Mouse (Mus musculus) lung, adult 2 months (tissue): ENCODE results near the gene Serf2. TPM values are rescaled to one million over a fixed set of nuclear protein-coding genes. Genes with fewer than 3 reads are reported as not detected.
"Not testable (repeated sequence)": the region's sequence is repeated elsewhere in the genome, so short reads cannot be mapped to it uniquely, and the experiment has no call there.

Experiments
- DNase-seq: peaks from one replicate; pipeline ENCODE4 v3.0.0; 2022
- H3K4me1 ChIP-seq: fragments of 200-500 bp; 2 replicates; pipeline ENCODE4 v1.6.1; 2011; ENCODE audit warnings: low read length; ENCODE audit not compliant: control insufficient read depth, insufficient read depth
- H3K4me3 ChIP-seq: fragments of 200-500 bp; replicated peaks from 2 replicates; pipeline ENCODE3; 2011; ENCODE audit warnings: low read depth, mild to moderate bottlenecking, control low read depth, low read length; ENCODE audit errors: extremely low read depth
- CTCF ChIP-seq: fragments of 200-500 bp; IDR thresholded peaks from 2 replicates; pipeline ENCODE4 v1.5.1; 2011; ENCODE audit warnings: mild to moderate bottlenecking, low read length, control low read depth; ENCODE audit not compliant: insufficient read depth
- POLR2A ChIP-seq: fragments of 200-500 bp; IDR thresholded peaks from 2 replicates; pipeline ENCODE4 v1.6.1; 2011; ENCODE audit warnings: low read depth, mild to moderate bottlenecking, control low read depth, low read length, borderline replicate concordance; ENCODE audit errors: extremely low read depth
- WGBS: fragments of 180-500 bp; shearing (Covaris S2); methylation state at CpG from one replicate; pipeline ENCODE4 v1.1.7; 2018; 5-methylcytosine and 5-hydroxymethylcytosine counted together
- polyA plus RNA-seq: library from polyadenylated mRNA; depleted of rRNA; stranded (reverse); fragments of >200 nt; gene quantifications from 2 replicates; pipeline ENCODE4 v1.2.3, GENCODE M21; 2012; rRNA removed

Serf2 gene
- polyA plus RNA-seq, 1 experiment, result 315 TPM

GRCm38 (mm10) chr2:121483576-121483975, 34.6 kb downstream of the Serf2 start:
- WGBS, result 75% methylated on average over 8 of the region's 8 CpGs
- TF ChIP-seq POLR2A (no peak), CTCF (no peak)
- no peak for DNase-seq
- no peak overlapping the region for H3K4me3 ChIP-seq
- no peaks in the 10 kb centered on the region for H3K4me1 ChIP-seq

DNA sequence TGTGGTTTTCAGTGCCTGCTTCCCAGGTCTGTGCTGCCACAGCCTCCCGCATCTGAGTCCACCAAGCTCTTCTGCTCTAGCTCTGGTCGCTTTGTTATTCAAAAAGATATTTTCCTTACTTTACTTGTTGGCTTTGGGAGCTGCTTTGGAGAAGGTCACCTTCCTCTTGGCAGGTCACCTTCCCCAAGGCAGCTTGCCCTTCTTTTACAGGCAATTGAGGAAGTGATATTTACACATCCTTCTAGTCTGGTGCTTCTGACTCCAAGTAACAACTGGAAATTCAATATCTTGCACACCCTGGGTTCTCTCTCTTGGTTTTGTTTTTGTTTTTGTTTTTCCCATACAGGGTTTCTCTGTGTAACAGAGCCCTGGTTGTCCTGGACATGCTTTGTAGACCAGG, 35.4 kb downstream of the Serf2 start:
- 74% methylated on average over 2 of the region's 2 CpGs for WGBS
- not testable (repeated sequence) for H3K4me1 ChIP-seq, H3K4me3 ChIP-seq

GRCm38 (mm10) chr2:121501550-121501949, 52.6 kb downstream of the Serf2 start:
- 85% methylated on average over 2 of the region's 6 CpGs for WGBS
- H3K4me3 ChIP-seq, DNase-seq: not testable (repeated sequence)

More for the DNA sequence above, 35.4 kb downstream of the Serf2 start:
- not testable (repeated sequence) for DNase-seq

GRCm38 (mm10) chr2:121505942-121506882, 57.2 kb downstream of the Serf2 start, which contains the start of the genes Mfap1a and Wdr76:
Gene Mfap1a, minus strand, starts transcription at chr2:121506665.
Gene Wdr76, plus strand, starts transcription at chr2:121506723.
- not testable (repeated sequence) for H3K4me1 ChIP-seq
- H3K4me3 ChIP-seq, result peak within 1 kb of the TSS; percentile 68
- TF ChIP-seq POLR2A, result peak; percentile 98
- 3% methylated on average over 42 of the region's 42 CpGs for WGBS
- peak; percentile 79 for DNase-seq

More at GRCm38 (mm10) chr2:121501550-121501949, 52.6 kb downstream of the Serf2 start:
- H3K4me1 ChIP-seq, result not testable (repeated sequence)

GRCm38 (mm10) chr2:121507173-121507950, 58.4 kb downstream of the Serf2 start:
- no peak for TF ChIP-seq POLR2A
- TF ChIP-seq CTCF, result no peak
- DNase-seq, result no peak
- Histone ChIP-seq H3K4me1 (no peaks in the 10 kb centered on the region; the same call in none of the 2 replicates), H3K4me3 (peak overlapping the region; percentile 37)
- 2% methylated on average over 12 of the region's 12 CpGs for WGBS

Other genes with a start within 250 kb of the Serf2 start
- gene Trp53bp1, start 177.8 kb upstream of the Serf2 start, polyA plus RNA-seq, result 15.5 and 28.1 TPM in 2 replicates
- gene Map1a, start 159.6 kb upstream of the Serf2 start, polyA plus RNA-seq, result 4.6 and 4.7 TPM in 2 replicates
- gene Ppip5k1, start 93.8 kb upstream of the Serf2 start, polyA plus RNA-seq, result 25.5 and 34.0 TPM in 2 replicates
- gene Ckmt1, start 91.5 kb upstream of the Serf2 start, polyA plus RNA-seq, result 36.4 and 55.0 TPM in 2 replicates
- gene Strc, start 62.0 kb upstream of the Serf2 start, polyA plus RNA-seq, result 0.08 TPM in 1 of 2 replicates, not detected in the other
- 395 and 710 TPM in 2 replicates for gene Pdia3, start 35.4 kb upstream of the Serf2 start, polyA plus RNA-seq
- gene Catsper2, start 35.4 kb upstream of the Serf2 start, polyA plus RNA-seq, result 1.00 and 2.0 TPM in 2 replicates
- 0.97 and 1.1 TPM in 2 replicates for gene Ell3, start 4.9 kb upstream of the Serf2 start, polyA plus RNA-seq
- gene Hypk, start 4.1 kb downstream of the Serf2 start, polyA plus RNA-seq, result 6.8 and 10.1 TPM in 2 replicates
- 0.40 and 0.66 TPM in 2 replicates for gene Serinc4, start 7.6 kb downstream of the Serf2 start, polyA plus RNA-seq
- 3.3 and 5.1 TPM in 2 replicates for gene Mfap1b, start 24.9 kb downstream of the Serf2 start, polyA plus RNA-seq
- gene Mfap1a, start 57.5 kb downstream of the Serf2 start, polyA plus RNA-seq, result 3.0 and 4.9 TPM in 2 replicates
- gene Wdr76, start 57.5 kb downstream of the Serf2 start, polyA plus RNA-seq, result 1.3 and 3.0 TPM in 2 replicates